Mouse (Mus musculus): ENCODE data around the gene Acvr1b. TPM values are rescaled to one million over a fixed set of nuclear protein-coding genes. Genes with fewer than 3 reads are reported as not detected.
A peak's percentile ranks its signal among the peaks of the same experiment; 100 is the strongest.

Acvr1b gene
- 1 to 10 TPM in 2 of 3 experiments, under 1 TPM in 1; 0.53 to 4.0 (median 3.6) TPM for polyA plus RNA-seq (2017; shearing (Covaris generic))

DNA sequence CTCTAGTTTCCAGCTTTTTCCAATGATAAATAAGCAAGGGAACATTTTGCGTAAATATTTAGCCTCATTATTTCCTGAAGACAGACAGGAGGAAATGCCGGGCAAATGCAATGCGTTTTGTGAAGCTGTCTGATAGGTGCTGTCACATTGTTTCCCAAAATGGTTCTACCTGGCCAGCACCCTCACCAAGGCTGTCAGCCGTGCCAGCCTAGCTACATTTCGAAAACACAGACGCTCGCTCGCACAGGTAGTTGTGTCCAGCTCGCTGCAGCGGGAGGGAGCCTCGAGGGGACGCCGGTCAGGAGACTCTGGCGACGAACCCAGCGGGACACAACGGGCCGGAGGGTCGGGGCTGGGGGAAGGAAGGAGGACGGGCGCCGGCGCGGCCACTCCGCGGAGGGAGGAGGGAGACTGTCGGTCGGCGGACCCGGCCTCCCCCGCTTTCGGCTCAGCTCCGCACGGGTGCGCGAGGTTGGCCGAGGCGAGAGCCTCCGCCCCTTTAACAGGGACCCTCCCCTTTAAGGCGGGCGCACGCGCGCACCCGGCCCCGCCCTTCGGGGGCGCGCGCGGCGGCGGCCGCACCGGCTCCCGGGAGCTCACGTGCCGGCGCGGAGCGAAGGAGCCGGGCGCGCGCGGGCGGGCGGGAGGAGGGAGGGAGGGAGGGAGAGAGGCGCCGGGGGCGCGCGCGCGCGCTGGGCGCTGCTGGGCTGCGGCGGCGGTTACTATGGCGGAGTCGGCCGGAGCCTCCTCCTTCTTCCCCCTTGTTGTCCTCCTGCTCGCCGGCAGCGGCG, at the start of gene Acvr1b:
Gene Acvr1b (plus strand): TSS at position 647 of the 791 bp plus-strand sequence.
- ATAC-seq: peak; percentile 89

DNA sequence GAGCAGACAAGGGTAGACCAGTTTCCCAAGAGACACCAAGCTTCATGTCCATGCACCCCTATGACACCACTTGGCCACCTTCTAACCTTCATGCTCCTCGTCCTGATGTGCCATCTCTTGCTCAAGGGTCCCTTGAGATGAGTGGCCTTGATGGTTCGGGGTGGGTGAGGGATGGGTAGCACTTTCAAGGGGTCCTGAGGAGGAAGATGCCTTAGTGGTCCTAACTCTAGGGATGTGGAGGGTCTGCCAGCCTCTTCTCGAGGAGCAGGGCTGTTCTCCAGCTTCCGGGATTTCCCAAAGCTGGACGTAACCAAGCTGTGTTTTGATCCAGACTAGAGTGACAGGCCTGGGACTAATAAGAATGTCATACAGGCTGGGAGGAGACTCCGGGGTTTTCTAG, 48.3 kb upstream of the Acvr1b start:
- ATAC-seq: no peak

DNA sequence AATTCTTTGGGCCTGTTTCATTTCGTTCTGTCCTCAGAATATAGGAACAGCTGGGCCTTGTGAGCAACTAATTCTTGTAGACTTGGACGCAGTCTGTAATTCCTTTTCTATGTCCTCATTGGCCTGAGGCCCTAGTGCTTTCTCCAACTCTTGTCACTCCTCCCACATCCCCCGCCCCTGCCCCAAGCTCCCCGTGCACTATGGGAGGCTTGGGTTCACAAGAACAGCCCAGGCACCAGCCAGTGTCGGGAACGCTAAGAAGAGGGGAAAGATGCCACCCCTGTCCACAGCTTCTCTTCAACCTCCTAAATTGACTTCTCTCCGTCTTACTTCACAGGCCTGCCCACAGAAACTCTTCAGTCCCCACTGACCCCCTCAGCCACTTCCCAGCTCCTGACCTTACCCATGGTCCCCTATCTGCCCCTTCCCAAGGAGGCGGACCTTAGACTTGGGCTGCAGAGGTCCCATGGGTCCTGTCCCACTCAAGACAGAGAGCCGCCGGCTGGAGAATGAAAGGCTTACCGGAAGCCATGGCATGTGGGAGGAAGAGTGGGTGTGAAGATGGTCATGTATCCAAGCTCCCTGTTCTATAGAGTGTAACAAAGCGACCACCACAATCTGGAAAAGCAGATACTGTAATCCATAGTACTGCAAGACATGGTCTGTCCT, 46.9 kb upstream of the Acvr1b start:
- ATAC-seq: no peak

DNA sequence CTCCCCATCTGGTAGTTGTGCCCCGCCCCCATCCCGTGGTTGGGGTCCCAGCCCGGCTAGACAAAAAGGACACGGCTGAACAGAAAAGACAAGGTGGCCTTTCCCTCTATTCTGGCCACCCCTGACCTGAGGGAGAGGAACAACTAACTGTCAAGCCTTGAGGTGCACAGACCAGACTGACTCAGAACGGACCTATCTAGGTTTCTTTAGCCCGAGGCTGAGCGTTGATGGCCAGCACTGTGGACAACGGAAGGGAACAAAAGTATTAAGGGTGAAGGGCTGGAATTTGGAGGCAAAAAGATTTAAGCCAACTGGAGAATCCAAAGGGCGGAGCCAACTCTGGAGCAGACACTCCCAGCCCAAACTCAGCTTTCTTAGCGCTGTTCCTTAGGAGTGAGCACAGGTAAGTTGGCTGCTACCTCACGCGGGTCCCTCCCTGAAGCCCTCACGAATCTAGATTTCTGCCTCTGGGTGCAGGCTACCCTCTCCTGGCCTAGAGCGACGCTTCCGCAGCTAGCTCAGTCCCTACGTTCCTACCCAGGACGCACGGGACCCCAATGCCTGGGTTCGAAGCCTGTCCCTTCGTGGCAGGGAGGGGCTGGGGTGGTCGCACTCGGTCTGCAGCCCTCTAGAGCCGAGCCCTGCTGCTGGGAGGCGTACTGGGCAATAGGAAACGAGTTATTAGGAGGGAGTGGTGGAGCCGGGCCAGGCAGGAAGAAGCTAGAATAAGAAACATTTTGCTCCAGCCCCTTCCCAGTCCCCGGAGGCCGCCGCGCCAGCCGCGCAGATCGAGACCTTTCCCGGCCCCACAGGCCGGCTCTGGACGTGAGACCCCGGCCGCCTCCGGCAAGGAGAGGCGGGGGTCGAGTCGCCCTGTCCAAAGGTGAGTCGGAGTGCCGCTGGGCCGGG, 45.4 kb upstream of the Acvr1b start, which contains the start of gene Acvrl1:
Gene Acvrl1 (plus strand): TSS at position 342 of the 909 bp plus-strand sequence.
- no peak for ATAC-seq

DNA sequence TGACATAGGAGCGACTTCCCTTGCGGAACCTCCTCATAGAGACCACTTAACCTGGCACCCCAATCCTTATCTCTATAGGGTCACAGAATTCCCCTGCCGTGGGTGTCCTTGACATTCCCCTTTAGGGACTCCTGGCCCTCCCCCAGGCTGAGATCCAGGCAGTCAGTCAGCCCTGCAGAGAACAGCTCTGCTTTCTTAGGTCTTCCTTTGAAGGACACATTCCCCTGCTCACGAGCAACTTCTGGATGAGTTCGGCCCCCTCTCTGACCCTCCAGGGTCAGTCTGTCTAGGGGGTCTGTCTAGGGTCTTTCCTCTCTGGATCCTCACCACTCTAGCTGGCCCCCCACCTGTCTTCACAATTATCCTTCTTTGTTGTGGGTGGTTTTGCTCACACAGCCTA, 44.5 kb upstream of the Acvr1b start:
- no peak for ATAC-seq

DNA sequence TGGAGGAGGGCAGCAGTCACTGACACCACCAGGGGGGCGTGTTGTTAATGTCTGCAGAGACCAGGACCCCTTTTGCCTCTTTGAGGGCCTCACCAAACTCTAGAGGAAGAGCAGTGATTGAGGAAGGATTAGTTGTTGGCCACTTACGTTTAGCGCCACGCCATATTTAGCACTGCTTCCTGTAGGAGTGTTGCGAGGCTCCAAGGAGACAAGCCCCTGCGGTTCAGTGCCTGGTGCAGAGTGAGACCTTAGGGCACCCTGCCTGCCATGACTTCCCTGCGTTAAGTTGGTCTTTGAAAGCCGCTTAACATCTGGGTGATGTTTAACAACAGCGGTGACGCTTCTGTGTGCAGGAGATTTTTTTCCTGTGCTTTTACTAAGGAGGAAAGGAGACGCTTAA, 42.4 kb upstream of the Acvr1b start:
- ATAC-seq: no peak

DNA sequence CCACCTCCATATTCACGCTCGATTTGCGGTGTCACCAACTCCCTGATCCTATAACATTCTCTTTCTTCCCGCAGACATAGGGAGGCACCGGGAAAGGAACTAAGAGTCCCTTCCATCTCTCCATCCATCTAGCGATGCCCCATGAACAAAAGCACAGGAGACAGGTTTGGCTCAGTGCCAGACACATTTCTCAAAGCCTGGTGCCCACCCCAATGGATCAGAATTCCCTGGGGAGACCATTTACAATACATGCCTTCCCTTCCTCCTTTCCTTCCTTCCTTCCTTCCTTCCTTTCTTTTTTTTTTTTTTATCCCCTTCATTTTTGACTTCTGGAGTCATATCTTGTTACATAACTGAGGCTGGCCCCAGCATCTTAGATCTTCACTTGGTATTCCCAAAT, 41.8 kb upstream of the Acvr1b start:
- no peak for ATAC-seq

DNA sequence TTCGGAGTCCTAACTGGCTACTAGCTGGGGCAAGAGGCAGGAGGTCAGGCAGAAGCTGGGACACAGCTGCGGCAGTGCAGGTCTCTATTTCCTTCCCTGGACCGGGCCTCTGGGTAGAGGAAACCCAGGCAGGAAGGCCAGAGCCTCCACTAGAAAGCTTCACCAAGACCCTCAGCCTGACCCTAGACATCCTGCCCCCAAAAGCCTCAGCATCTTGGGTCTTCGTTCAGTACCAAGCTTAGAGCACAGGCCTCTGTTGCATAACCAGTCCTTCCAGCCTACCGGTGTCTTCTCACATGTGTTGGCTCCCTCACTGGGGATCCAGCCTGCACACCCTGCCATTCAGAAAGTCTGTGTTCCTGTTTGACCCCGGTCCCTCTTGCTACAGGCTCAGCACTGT, 41.1 kb upstream of the Acvr1b start:
- ATAC-seq: no peak

DNA sequence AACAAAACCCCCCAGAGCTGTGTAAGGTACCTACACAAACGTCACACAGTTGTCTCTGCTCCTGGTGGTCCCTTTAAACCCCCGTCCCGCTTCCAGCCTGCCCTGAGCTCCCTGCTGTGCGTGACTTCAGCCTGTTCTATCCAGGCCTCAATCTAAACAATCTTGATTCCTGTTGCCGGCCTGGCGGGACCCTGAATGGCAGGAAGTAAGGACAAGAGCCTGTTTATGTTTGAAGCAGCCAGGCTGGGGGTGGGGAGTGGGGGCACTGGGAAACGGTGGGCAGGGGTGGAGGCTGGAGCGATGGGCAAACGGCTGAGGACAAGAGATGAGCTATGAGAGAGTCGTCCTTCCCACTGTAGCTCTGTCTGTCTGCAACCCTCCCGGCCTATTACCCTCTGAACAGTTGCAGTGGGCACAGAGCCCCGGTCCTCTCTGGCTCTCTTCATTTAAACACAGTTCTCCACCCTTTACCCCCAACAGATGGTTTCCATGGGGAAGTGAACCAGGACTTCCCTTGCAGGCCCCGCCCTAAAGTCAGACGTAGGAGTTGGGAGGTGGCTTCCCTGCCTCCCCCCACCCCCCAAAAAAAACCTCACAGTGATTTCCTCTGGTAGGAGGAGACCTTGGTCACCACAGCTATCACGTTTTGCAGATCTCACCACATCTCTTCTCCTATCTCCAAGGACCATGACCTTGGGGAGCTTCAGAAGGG, 39.7 kb upstream of the Acvr1b start:
- ATAC-seq: peak; percentile 35

DNA sequence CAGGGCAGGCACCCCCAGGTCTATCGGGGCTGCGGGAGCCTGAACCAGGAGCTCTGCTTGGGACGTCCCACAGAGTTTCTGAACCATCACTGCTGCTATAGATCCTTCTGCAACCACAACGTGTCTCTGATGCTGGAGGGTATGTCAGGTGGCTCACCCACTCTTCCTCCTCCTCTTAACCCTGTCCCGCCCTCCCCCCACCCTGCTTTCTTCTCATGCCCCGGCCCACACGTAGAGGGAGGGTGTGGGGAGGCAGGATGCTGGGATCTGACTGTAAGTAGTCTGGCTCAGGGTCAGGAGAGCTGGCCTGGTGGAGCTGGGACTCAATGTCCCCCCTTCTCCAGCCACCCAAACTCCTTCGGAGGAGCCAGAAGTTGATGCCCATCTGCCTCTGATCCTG, 38.5 kb upstream of the Acvr1b start:
- ATAC-seq: no peak

DNA sequence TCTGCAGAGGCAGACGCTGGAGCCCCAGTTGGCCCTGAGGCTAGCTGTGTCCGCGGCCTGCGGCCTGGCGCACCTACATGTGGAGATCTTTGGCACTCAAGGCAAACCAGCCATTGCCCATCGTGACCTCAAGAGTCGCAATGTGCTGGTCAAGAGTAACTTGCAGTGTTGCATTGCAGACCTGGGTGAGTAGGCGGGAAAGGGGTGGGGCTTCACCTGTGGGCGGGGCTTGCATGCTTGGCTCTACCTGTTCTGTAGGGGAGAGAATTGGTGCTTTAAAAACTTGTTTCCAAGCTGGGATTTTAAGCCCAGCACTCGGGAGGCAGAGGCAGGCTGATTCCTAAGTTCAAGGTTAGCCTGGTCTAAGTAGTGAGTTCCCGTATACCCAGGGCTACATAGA, 36.4 kb upstream of the Acvr1b start:
- no peak for ATAC-seq

DNA sequence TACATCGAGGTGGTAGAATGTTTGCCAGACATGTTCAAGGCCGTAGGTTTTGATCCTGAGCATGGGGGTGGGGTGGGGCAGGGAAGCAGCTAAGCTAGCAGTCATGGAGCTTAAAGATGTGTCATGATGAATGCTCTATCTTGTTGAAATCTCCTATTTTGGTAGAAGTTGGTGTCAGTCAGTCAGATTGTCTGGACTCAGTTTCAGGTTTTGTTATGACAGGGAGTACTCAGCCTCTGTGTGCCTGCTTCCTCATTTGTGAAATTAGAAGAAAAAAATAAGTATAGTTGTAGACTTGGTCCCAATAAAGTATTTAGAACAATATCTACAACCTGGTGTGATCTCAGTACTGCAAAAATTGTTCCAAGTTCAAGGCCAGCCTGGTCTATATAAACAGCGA, 35.2 kb upstream of the Acvr1b start:
- no peak for ATAC-seq

DNA sequence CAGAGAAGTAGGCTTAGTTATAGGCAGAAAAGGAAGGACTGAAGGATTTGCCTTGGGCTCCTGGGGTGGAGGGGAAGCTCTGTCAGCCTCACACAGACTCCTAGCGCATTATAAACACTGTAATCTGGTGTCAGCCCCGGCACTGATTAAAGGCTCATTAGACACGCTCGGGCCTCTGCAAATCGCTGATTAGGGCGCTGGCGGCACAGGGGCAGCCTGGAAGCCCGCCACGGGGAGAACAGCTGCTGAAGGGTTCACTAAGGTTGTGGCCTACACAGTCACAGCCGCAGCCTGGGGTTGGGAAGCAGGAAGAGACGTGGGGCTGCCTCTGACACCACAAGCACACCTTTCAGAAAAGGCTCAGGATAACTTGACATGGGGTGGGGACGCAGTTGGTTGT, 34.0 kb upstream of the Acvr1b start:
- no peak for ATAC-seq

DNA sequence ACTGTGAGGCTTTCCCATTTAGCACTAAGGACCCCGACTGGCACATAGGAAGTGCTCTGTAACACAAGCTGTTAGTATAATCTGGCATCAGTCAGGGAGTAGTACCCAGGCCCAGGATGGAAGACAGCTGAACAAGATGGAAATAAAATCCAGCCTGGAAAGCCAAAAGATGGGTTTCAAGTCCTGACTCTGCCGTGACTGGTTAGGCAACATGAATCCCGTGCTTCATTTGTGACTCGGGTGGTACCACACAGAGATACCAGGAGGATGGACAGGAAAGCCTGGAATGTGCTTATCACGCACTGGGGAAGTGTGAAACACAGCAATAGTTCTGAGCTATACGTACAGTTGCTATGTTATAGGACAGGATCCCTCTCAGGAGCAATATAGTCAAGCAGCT, 33.3 kb upstream of the Acvr1b start:
- ATAC-seq: no peak

DNA sequence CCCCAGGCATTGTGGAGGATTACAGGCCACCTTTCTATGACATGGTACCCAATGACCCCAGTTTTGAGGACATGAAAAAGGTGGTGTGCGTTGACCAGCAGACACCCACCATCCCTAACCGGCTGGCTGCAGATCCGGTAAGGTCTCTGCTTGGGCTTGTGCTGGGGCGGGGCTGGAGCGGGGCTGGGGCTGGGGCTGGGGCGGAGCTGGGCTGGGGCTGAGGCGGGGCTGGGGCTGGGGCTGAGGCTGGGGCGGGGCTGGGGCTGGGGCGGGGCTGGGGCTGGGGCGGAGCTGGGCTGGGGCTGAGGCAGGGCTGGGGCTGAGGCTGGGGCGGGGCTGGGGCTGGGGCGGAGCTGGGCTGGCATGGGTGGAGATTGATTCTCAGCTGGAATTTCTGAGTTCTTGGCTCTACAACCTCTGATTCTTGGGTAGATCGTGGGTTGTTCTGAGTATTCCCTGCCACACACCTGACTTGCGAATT, 32.8 kb upstream of the Acvr1b start:
- ATAC-seq: peak; percentile 12

DNA sequence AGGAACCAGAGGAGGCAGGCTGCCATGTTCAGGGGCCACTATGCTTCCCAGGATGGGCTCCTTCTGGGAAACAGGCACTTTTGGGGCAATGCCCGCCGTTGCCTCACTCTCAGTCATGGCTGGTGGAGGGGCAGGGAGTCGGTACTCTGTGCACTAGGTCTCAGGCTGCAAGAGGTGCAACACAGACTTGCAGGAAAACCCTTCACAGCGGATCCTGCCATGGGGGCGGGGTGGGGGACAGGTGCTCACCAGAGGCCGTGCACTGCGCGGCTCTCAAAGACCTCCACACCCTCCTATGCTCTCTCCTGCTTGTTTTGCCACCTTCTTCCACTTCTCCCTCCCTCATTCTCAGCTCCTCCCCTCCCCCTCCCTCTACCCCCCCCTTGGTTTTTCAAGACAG, 31.2 kb upstream of the Acvr1b start:
- no peak for ATAC-seq

DNA sequence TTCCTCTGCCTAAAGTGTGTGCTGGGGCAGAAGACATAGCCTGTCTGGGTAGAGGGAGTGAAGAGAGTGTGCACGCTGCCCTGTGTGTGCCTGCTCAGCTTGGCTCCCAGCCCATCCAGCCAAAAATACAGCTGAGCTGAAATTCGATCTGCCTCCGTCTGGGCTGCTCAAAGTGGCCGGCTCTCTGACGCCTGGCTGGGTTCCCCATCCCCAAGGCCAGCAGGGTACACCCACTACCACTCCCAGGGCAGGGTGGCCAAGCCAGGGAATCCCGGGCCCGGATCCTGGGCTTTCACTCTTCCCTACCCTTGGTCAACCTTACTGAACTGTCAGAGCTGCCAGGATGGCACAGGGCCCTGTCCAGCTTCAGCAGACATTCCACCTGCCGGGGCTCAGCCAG, 30.4 kb upstream of the Acvr1b start:
- ATAC-seq: no peak

DNA sequence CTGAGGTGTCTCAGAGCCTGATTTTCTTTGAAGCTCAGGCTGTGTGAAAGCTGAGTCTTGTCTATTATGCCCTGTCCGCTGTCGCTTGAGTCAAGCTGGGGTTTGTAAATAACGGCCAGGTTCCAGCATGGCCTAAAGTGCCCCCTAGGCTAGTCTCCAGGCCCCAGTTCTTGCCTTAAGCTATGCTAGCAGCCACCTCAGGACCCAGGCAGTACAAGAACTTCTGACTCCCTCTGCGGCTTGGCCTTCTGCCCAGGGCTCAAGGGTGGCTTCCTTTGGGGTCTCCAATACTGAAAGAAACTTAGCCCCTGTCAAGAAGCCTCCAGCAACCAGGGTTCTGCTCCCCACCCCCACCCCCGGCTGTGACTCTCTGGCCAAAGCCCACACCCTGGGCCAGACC, 29.7 kb upstream of the Acvr1b start:
- ATAC-seq: no peak

DNA sequence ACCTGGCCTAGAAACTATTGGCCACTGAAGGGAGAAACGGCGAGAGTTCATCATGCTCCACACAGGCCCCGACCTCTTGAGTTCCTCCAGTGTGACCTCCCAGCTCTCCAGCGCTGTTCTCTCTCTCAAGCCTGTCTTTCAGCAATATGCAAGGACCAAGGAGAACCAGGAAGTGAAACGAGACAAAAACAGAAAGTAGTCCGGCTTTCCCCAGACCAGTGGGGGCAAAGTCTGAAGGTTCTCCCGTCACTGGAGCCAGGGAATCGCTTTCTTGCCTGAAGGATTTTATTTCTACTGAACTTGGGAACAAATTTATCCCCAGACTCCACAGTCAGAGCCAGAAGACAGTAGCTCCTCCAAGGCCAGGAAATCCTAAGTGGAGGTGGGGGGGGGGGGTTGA, 29.1 kb upstream of the Acvr1b start:
- no peak for ATAC-seq

DNA sequence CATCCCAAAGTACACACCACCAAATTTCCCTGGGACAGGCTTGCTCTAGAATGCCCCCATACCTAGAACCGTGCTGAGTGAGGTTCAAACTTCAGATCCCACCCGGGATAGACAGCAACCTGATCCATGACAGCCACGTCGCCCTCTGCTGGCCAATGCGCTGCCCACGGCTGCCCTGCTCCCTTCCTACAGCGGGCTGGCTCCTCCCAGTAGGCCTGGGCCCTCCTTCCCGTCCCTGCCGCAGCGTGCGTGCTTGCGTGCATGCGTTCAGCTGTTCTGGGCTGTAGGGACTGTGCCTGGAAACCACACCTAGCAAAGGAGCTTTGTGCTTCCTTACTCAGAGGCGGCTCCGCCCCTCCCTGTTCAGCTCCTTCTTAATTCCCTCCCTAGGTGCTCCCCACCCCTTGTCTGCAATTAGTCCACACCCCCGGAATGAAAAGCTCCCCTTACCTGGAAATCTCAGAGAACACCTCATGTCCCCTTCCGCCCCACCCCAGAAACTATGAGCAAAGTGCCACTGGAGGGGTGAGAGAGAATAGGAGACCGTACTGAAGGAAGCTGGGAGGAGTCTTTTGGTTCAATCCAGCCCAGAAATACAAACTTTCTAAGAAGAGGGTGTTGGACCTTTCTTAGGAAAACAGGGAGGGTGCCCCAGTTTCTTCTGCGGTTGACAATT, 28.3 kb upstream of the Acvr1b start:
- ATAC-seq: peak; percentile 96

DNA sequence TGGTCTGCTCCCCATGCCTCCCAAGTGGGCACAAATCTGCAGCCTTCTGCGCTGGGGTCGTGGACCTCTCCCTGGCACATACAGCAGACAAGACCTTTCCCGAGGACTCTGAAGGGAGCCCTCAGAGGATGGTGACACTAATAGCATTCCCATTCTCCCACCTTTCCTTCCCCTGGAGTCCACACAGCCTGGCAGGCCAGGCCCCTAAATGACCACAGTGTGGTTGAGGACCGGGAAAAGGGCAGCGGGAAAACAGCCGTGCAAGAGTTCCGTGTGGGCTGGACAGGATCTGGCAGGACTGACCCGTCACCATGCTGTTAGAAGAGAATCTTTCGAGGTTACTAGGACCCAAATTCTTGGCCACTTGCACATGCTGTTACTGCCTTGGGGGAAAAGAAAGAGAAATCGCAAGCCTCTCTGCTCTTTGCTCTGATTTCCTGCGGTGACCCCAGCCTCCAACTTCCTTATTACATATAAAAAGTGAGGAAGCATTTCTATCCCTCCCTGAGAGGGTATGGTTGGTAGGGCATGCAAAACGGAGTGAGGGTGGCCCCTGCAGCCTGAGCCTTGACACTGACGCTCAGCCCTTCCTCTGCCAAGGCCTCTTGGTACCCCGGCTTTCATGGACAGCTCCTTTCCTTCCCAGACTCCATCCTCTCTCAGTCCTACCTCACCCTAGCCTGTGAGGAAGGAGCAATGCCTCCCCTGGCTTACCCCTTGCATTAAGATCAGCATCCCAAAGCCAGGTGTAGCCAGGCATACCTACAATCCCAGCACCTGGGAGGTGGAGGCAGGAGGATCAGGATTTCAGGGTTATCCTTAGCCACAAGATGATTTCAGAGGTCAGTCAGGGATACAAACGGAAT, 27.5 kb upstream of the Acvr1b start:
- no peak for ATAC-seq
